Mouse (Mus musculus) brain, embryonic 14.5 days (tissue): ENCODE measurements around the gene Daam1.

Experiments
- CTCF ChIP-seq: fragments of 200-500 bp; IDR thresholded peaks from 2 replicates; pipeline ENCODE4 v1.5.1; 2012; ENCODE audit warnings: inconsistent platforms, mild to moderate bottlenecking, moderate library complexity, borderline replicate concordance; ENCODE audit not compliant: insufficient read depth, insufficient read length; ENCODE audit errors: extremely low read depth
- POLR2A ChIP-seq: fragments of 200-500 bp; IDR thresholded peaks from 2 replicates; pipeline ENCODE4 v1.6.1; 2012; ENCODE audit warnings: mild to moderate bottlenecking, inconsistent platforms, borderline replicate concordance; ENCODE audit not compliant: poor library complexity, insufficient read depth, insufficient read length, severe bottlenecking; ENCODE audit errors: extremely low read depth

- TF ChIP-seq CTCF = no peak
- TF ChIP-seq POLR2A = no peak
These were observed 78.1 kb downstream of the Daam1 start for GRCm38 (mm10) chr12:71908984-71909383.
